In the genomic region with DNA sequence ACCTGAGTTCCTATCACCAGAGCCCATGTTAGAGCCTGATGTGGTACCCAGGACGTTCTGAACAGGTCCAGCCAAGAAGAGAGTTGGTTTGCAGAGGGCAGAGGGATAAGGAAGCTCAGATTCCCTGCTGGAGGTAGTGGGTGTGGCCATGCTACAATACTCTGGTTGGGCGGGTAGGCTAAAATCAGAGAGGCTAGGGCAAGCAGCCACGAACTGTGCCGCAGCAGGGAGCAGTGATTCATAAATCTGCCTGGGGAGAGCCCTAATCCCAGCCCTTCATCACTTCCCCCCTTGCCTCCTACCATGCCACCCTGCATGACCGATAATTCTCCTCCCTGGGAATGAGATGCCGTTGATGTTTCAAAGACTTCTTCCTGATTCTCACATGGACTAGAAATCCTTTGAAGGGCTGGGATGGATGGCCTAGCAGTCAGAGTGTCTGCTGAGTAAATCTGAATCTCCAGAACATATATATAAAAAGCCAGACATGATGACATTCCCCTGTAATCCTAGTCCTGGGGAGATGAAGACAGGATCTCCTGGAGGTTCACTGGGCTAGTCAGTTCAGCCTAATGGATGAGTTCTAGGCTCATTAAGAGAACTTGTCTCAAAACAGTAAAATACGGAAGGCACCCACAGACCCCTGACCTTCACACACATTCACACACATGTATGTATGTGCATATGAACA, we compare ENCODE assay signal across 13 mouse cellular contexts. TPM values are rescaled to one million over a fixed set of nuclear protein-coding genes. Genes with fewer than 3 reads are reported as not detected.
DNase-seq lines count a peak whose midpoint lies in the region; ATAC-seq and TF ChIP-seq lines count a peak whose summit lies in the region.
"Had no signal": no experiment of that assay in that cellular context is flagged by ENCODE, and none has a peak within 500 bp of the region (broad histone marks: within the 10 kb centered on the region; RNA-seq: fewer than 3 reads in every experiment).

No protein-coding gene starts in this region.

- DNase-seq in adrenal gland, postnatal 10 days, result peak; percentile 27
- DNase-seq in adrenal gland, adult 8-10 months, result no peak
- peak; percentile 30 for DNase-seq in heart, postnatal 0 days (ENCODE audit: low spot score)
- peak; percentile 64 for DNase-seq in 3134 (ENCODE audit: extremely low read depth, insufficient read length, low spot score)
- peak; percentile 44 to 55 for DNase-seq in cerebellum, postnatal 36 days
- no peak for DNase-seq in spleen, adult 12 weeks (ENCODE audit: low spot score)
- DNase-seq: kidney, postnatal 25 days; liver, embryonic 13.5 days; retina, postnatal 1 day had no signal

- no peaks in the 10 kb centered on the region for H3K27me3 ChIP-seq in heart, postnatal 0 days (ENCODE audit: control insufficient read depth, insufficient read depth, low read length)
- no peaks in the 10 kb centered on the region for H3K27me3 ChIP-seq in heart, embryonic 11.5 days (ENCODE audit: control insufficient read depth, insufficient read depth, low read length)
- H3K27me3 ChIP-seq: forebrain, embryonic 13.5 days; hindbrain, embryonic 15.5 days; liver, embryonic 13.5 days had no signal

- H3K27ac ChIP-seq in heart, postnatal 0 days (ENCODE audit: low read depth), result 0 out of 2 replicates have a peak overlapping the region, but pooled peaks have one; percentile 28
- H3K27ac ChIP-seq in heart, embryonic 11.5 days (ENCODE audit: low read depth, low read length), result no peak overlapping the region
- H3K27ac ChIP-seq: forebrain, embryonic 13.5 days; hindbrain, embryonic 15.5 days; liver, embryonic 13.5 days had no signal

- H3K4me2 ChIP-seq in heart, postnatal 0 days (ENCODE audit: low read depth, low read length), result no peak overlapping the region
- no peak overlapping the region for H3K4me2 ChIP-seq in heart, embryonic 11.5 days
- H3K4me2 ChIP-seq: forebrain, embryonic 13.5 days; hindbrain, embryonic 15.5 days; liver, embryonic 13.5 days had no signal

- H3K4me1 ChIP-seq in heart, postnatal 0 days (ENCODE audit: control insufficient read depth, insufficient read depth), result peaks cover 44% of the 10 kb centered on the region
- H3K4me1 ChIP-seq in heart, embryonic 11.5 days (ENCODE audit: control insufficient read depth, insufficient read depth, low read length), result peaks cover 42% of the 10 kb centered on the region

- no peak for TF ChIP-seq EP300 in heart, postnatal 0 days (IDR thresholded peaks at IDR 0.05; ENCODE audit: low read depth)

- WGBS in heart, postnatal 0 days, result 36% methylated on average over 7 of the region's 7 CpGs
- WGBS in heart, embryonic 11.5 days (ENCODE audit: insufficient replicate concordance), result 30% methylated on average over 7 of the region's 7 CpGs

- no peak overlapping the region for H3K9ac ChIP-seq in heart, postnatal 0 days (replicated peaks; ENCODE audit: low read depth, low read length)
- no peak overlapping the region for H3K9ac ChIP-seq in heart, embryonic 11.5 days (ENCODE audit: low read depth, low read length)
- H3K9ac ChIP-seq: forebrain, embryonic 13.5 days; hindbrain, embryonic 15.5 days; liver, embryonic 13.5 days had no signal

- H3K9me3 ChIP-seq in heart, postnatal 0 days (replicated peaks; ENCODE audit: control insufficient read depth, low read length), result no peaks in the 10 kb centered on the region
- H3K9me3 ChIP-seq in heart, embryonic 11.5 days (replicated peaks; ENCODE audit: control insufficient read depth, low read length), result no peaks in the 10 kb centered on the region
- H3K9me3 ChIP-seq: forebrain, embryonic 13.5 days; hindbrain, embryonic 15.5 days; liver, embryonic 13.5 days had no signal

- no peaks in the 10 kb centered on the region for H3K36me3 ChIP-seq in heart, postnatal 0 days (replicated peaks; ENCODE audit: control insufficient read depth, insufficient read depth, low read length)
- no peaks in the 10 kb centered on the region for H3K36me3 ChIP-seq in heart, embryonic 11.5 days (ENCODE audit: control insufficient read depth, insufficient read depth, low read length)
- H3K36me3 ChIP-seq: hindbrain, embryonic 15.5 days; liver, embryonic 13.5 days had no signal

- H3K4me3 ChIP-seq in heart, postnatal 0 days (ENCODE audit: low read depth, low read length), result no peak overlapping the region
- H3K4me3 ChIP-seq in heart, embryonic 11.5 days (ENCODE audit: low read depth, low read length), result no peak overlapping the region
- H3K4me3 ChIP-seq: forebrain, embryonic 13.5 days; hindbrain, embryonic 15.5 days; liver, embryonic 13.5 days had no signal

- TF ChIP-seq CTCF in heart, postnatal 0 days (IDR thresholded peaks at IDR 0.05; ENCODE audit: low read depth), result no peak

- no peak; the same call in 1 of the 2 replicates for ATAC-seq in heart, postnatal 0 days (ENCODE audit: insufficient read depth, low read depth)
- no peak for ATAC-seq in heart, embryonic 11.5 days (replicated peaks; ENCODE audit: insufficient number of reproducible peaks, low FRiP score, low TSS enrichment)
- no peak for ATAC-seq in activated CD4-positive, CD25-positive, alpha-beta regulatory T cell, adult 4 months
- ATAC-seq: forebrain, embryonic 13.5 days had no signal

RNA-seq across cellular contexts. Expression of a gene that starts 57.6 kb away (rescaled TPM):
- 1 to 10 TPM; 8.7 to 9.8 TPM for total RNA-seq in adrenal gland, postnatal 10 days (2021)
- total RNA-seq in adrenal gland, adult 8-10 months (2022), result 1 to 10 TPM; 6.3 to 7.9 (median 7.8) TPM
- total RNA-seq in heart, postnatal 0 days (2014; rRNA removed; ENCODE audit: low replicate concordance), result 5.6 and 7.3 TPM in 2 replicates
- 0.73 and 0.92 TPM in 2 replicates for polyA plus RNA-seq in heart, postnatal 0 days (2015; fragmentation: Nextera tagmentation; extraction: Ambion mirVana)
- polyA plus RNA-seq in heart, embryonic 11.5 days (2014; fragmentation: Nextera tagmentation; extraction: Ambion mirVana), result 2.2 TPM in 2 replicates
- polyA plus RNA-seq in activated CD4-positive, CD25-positive, alpha-beta regulatory T cell, adult 4 months (2017; shearing (Covaris generic)), result 1 to 10 TPM; 2.0 to 2.6 TPM

Comparison
In these comparisons a context has a peak if more than half of its experiments do, and no peak if none do; other contexts are left out.
1. DNase-seq: peak in adrenal gland, postnatal 10 days (single experiment), heart, postnatal 0 days (single experiment), 3134 (single experiment) and cerebellum, postnatal 36 days (2 of 2); none in adrenal gland, adult 8-10 months (single experiment) and spleen, adult 12 weeks (single experiment).